Mouse (Mus musculus): ENCODE data around the gene Naaa. TPM values are rescaled to one million over a fixed set of nuclear protein-coding genes. Genes with fewer than 3 reads are reported as not detected.
A peak's percentile ranks its signal among the peaks of the same experiment; 100 is the strongest.

Naaa gene
- 14.3 and 14.6 TPM in 2 replicates for polyA plus RNA-seq (2015; fragmentation: Nextera tagmentation; extraction: Ambion mirVana)

GRCm38 (mm10) chr5:92277437-92278394, at the start of gene Naaa:
Gene Naaa, minus strand, starts transcription at chr5:92278170.
- H3K27me3 ChIP-seq, result no peaks in the 10 kb centered on the region
- no peaks in the 10 kb centered on the region for H3K36me3 ChIP-seq
- peak within 1 kb of the TSS; percentile 75 for H3K9ac ChIP-seq
- H3K9me3 ChIP-seq, result no peaks in the 10 kb centered on the region
- ATAC-seq (ENCODE audit: low read depth), result peak; percentile 95
- peak within 1 kb of the TSS; percentile 65 for H3K27ac ChIP-seq (replicated peaks)
- peak within 1 kb of the TSS; percentile 67 for H3K4me3 ChIP-seq
- H3K4me2 ChIP-seq, result peak within 1 kb of the TSS; percentile 93
- 4% methylated on average over 54 of the region's 54 CpGs for WGBS
- peaks cover 10% of the 10 kb centered on the region for H3K4me1 ChIP-seq (replicated peaks)

GRCm38 (mm10) chr5:92327367-92327766, 49.4 kb upstream of the Naaa start:
- 82% methylated on average over 6 of the region's 6 CpGs for WGBS

GRCm38 (mm10) chr5:92323264-92323663, 45.3 kb upstream of the Naaa start:
- Histone ChIP-seq H3K4me3 (no peak overlapping the region), H3K4me2 (no peak overlapping the region), H3K27ac (replicated peaks) (no peak overlapping the region), H3K27me3 (no peaks in the 10 kb centered on the region), H3K9ac (no peak overlapping the region), H3K4me1 (replicated peaks) (no peaks in the 10 kb centered on the region), H3K9me3 (no peaks in the 10 kb centered on the region), H3K36me3 (no peaks in the 10 kb centered on the region)
- WGBS, result 87% methylated on average over 5 of the region's 5 CpGs
- no peak for ATAC-seq (ENCODE audit: low read depth)

More at GRCm38 (mm10) chr5:92327367-92327766, 49.4 kb upstream of the Naaa start:
- H3K4me1 ChIP-seq (replicated peaks), result no peaks in the 10 kb centered on the region
- no peaks in the 10 kb centered on the region for H3K36me3 ChIP-seq
- no peaks in the 10 kb centered on the region for H3K9me3 ChIP-seq
- H3K9ac ChIP-seq, result no peak overlapping the region
- no peaks in the 10 kb centered on the region for H3K27me3 ChIP-seq
- no peak overlapping the region for H3K27ac ChIP-seq (replicated peaks)
- no peak overlapping the region for H3K4me2 ChIP-seq
- H3K4me3 ChIP-seq, result no peak overlapping the region
- no peak for ATAC-seq (ENCODE audit: low read depth)

GRCm38 (mm10) chr5:92322612-92323011, 44.6 kb upstream of the Naaa start:
- H3K9ac ChIP-seq, result no peak overlapping the region
- H3K4me1 ChIP-seq (replicated peaks), result no peaks in the 10 kb centered on the region
- H3K4me2 ChIP-seq, result no peak overlapping the region
- ATAC-seq (ENCODE audit: low read depth), result no peak
- H3K27ac ChIP-seq (replicated peaks), result no peak overlapping the region
- H3K36me3 ChIP-seq, result no peaks in the 10 kb centered on the region
- H3K27me3 ChIP-seq, result no peaks in the 10 kb centered on the region
- WGBS, result 85% methylated on average over 4 of the region's 4 CpGs
- no peak overlapping the region for H3K4me3 ChIP-seq
- H3K9me3 ChIP-seq, result no peaks in the 10 kb centered on the region

- no peak for ATAC-seq (ENCODE audit: low read depth)
- WGBS, result 77% methylated on average over 8 of the region's 8 CpGs
These were observed 43.8 kb upstream of the Naaa start for GRCm38 (mm10) chr5:92321631-92322400.

GRCm38 (mm10) chr5:92318596-92318995, 40.6 kb upstream of the Naaa start:
- H3K9me3 ChIP-seq, result no peaks in the 10 kb centered on the region
- no peaks in the 10 kb centered on the region for H3K4me1 ChIP-seq (replicated peaks)
- no peak overlapping the region for H3K4me3 ChIP-seq
- WGBS, result 88% methylated on average over 14 of the region's 14 CpGs
- no peak overlapping the region for H3K9ac ChIP-seq
- H3K4me2 ChIP-seq, result no peak overlapping the region
- H3K36me3 ChIP-seq, result no peaks in the 10 kb centered on the region
- no peak overlapping the region for H3K27ac ChIP-seq (replicated peaks)
- ATAC-seq (ENCODE audit: low read depth), result no peak
- no peaks in the 10 kb centered on the region for H3K27me3 ChIP-seq

More at GRCm38 (mm10) chr5:92321631-92322400, 43.8 kb upstream of the Naaa start:
- Histone ChIP-seq H3K4me3 (no peak overlapping the region), H3K9me3 (no peaks in the 10 kb centered on the region), H3K4me1 (replicated peaks) (no peaks in the 10 kb centered on the region), H3K36me3 (no peaks in the 10 kb centered on the region), H3K4me2 (no peak overlapping the region), H3K9ac (no peak overlapping the region), H3K27me3 (no peaks in the 10 kb centered on the region), H3K27ac (replicated peaks) (no peak overlapping the region)

- 82% methylated on average over 7 of the region's 7 CpGs for WGBS
- ATAC-seq (ENCODE audit: low read depth), result no peak
- Histone ChIP-seq H3K9me3 (no peaks in the 10 kb centered on the region), H3K4me2 (no peak overlapping the region), H3K27me3 (no peaks in the 10 kb centered on the region), H3K4me1 (replicated peaks) (no peaks in the 10 kb centered on the region), H3K9ac (no peak overlapping the region), H3K36me3 (no peaks in the 10 kb centered on the region), H3K4me3 (no peak overlapping the region), H3K27ac (replicated peaks) (no peak overlapping the region)
These were observed 40.1 kb upstream of the Naaa start for GRCm38 (mm10) chr5:92318119-92318518.

- H3K4me2 ChIP-seq, result no peak overlapping the region
- no peak overlapping the region for H3K9ac ChIP-seq
- ATAC-seq (ENCODE audit: low read depth), result no peak
- H3K27me3 ChIP-seq, result no peaks in the 10 kb centered on the region
- H3K4me3 ChIP-seq, result no peak overlapping the region
- H3K27ac ChIP-seq (replicated peaks), result no peak overlapping the region
- 81% methylated on average over 7 of the region's 7 CpGs for WGBS
- no peaks in the 10 kb centered on the region for H3K9me3 ChIP-seq
- peaks cover 11% of the 10 kb centered on the region for H3K4me1 ChIP-seq (replicated peaks)
- no peaks in the 10 kb centered on the region for H3K36me3 ChIP-seq
These were observed 35.8 kb upstream of the Naaa start for GRCm38 (mm10) chr5:92313776-92314175.

GRCm38 (mm10) chr5:92312046-92312715, 34.2 kb upstream of the Naaa start:
- H3K36me3 ChIP-seq, result no peaks in the 10 kb centered on the region
- H3K4me3 ChIP-seq, result no peak overlapping the region
- WGBS, result 14% methylated on average over 13 of the region's 13 CpGs
- H3K4me1 ChIP-seq (replicated peaks), result peaks cover 18% of the 10 kb centered on the region
- H3K9me3 ChIP-seq, result no peaks in the 10 kb centered on the region
- no peak for ATAC-seq (ENCODE audit: low read depth)
- no peaks in the 10 kb centered on the region for H3K27me3 ChIP-seq
- H3K4me2 ChIP-seq, result no peak overlapping the region
- H3K9ac ChIP-seq, result no peak overlapping the region
- H3K27ac ChIP-seq (replicated peaks), result no peak overlapping the region

GRCm38 (mm10) chr5:92309681-92310511, 31.9 kb upstream of the Naaa start, which contains the start of gene Sdad1:
Gene Sdad1, minus strand, starts transcription at chr5:92310479.
- Histone ChIP-seq H3K4me1 (replicated peaks) (peaks cover 18% of the 10 kb centered on the region), H3K4me3 (peak within 1 kb of the TSS; percentile 88), H3K27me3 (no peaks in the 10 kb centered on the region), H3K36me3 (peaks cover 9% of the 10 kb centered on the region), H3K27ac (replicated peaks) (peak within 1 kb of the TSS; percentile 54; the same call in 1 of the 2 replicates), H3K9ac (peak within 1 kb of the TSS; percentile 85), H3K4me2 (peak within 1 kb of the TSS; percentile 88), H3K9me3 (no peaks in the 10 kb centered on the region)
- ATAC-seq (ENCODE audit: low read depth), result peak; percentile 93
- WGBS, result 2% methylated on average over 41 of the region's 41 CpGs

- 89% methylated on average over 3 of the region's 3 CpGs for WGBS
- ATAC-seq (ENCODE audit: low read depth), result no peak
- H3K9ac ChIP-seq, result no peak overlapping the region
- no peak overlapping the region for H3K4me3 ChIP-seq
- H3K4me1 ChIP-seq (replicated peaks), result peaks cover 12% of the 10 kb centered on the region
- no peak overlapping the region for H3K4me2 ChIP-seq
- H3K27me3 ChIP-seq, result no peaks in the 10 kb centered on the region
- no peak overlapping the region for H3K27ac ChIP-seq (replicated peaks)
- H3K36me3 ChIP-seq, result peaks cover 63% of the 10 kb centered on the region
- H3K9me3 ChIP-seq, result no peaks in the 10 kb centered on the region
These were observed 26.3 kb upstream of the Naaa start for GRCm38 (mm10) chr5:92304291-92304690.
